Mouse (Mus musculus): Measurements from ENCODE around the gene Sptan1.
A peak's percentile ranks its signal among the peaks of the same experiment; 100 is the strongest.

The Sptan1 gene

DNA sequence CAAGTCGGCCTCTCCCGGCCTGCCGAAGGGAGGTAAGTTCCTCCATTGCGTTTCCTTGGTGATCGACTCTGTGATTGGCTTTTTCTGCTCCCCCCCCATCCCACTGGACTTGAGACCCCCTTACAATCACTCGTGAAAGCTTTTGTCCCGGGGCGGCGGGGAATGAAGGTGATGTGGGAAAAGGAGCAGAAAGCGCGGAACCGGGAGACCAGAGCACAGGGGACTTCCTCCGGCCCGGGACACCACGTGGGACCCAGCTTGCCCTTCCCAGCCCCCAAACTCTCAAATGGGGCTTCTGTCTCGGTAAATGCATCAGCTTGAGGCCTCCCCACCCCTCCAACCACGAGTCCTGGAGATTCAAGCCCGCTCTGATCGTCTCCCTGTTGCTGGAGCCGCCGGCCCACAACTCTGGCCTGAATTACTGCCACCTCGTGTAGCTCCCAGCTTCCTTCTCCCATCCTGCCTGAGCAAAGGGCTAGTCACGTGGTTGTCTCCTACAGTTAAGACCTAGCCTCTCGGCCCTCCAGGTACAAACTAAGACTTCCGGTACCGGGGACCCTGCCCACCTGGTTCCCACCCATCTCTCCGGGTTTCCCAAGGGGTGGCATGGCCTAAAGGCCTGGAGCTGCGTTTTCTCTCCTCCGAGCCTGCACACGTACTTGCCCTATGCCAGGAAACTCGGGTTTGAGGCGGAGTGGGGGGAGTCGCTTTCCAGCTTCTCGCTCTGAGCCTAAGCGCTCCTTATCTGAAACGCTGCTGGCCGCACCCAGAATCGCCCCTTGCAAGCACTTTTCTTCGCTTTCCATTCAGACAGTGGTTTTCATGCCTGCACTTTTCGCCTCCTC, 97.1 kb downstream of the Sptan1 start:
- peak; percentile 80 for DNase-seq

DNA sequence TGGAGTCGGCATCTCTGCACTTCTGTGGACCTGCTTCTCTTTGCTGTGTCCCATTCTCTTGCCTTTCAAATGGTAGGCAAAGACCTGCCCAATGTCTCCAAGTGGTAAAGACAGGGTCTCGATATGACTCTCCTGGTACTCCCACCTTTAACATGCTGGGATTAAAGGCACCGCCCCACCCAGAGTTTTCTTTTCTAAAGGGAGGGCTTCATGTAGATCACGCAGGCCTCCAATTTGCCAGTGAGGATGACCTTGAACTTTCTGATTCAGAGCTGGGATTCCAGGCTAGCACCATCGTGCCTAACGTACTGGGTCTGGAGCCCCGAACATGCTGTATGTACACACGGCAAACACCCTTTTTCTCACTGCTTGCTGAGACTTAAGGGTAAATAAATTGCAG, 97.9 kb downstream of the Sptan1 start:
- DNase-seq: no peak

GRCm38 (mm10) chr2:30063791-30064190, 98.4 kb downstream of the Sptan1 start:
- no peak for DNase-seq

DNA sequence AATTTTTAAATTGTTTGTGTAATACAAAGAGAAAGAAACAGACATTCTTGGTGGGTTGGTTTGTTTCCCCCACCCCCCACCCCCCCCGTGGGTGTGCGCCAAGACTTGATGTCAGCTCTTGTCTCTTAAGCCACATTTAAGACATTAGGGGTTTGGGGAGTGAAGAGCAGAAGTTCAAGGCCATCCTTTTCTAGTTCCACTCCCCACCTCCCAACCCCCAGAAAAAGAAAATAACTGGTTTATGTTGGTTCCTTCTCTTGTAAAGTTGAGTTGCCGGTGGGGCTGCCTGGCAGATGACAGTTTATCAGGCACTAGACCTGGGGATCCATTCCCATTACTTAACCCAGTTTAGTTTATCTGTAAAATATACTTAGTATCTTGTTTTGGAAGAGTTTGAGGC, 98.9 kb downstream of the Sptan1 start:
- no peak for DNase-seq

DNA sequence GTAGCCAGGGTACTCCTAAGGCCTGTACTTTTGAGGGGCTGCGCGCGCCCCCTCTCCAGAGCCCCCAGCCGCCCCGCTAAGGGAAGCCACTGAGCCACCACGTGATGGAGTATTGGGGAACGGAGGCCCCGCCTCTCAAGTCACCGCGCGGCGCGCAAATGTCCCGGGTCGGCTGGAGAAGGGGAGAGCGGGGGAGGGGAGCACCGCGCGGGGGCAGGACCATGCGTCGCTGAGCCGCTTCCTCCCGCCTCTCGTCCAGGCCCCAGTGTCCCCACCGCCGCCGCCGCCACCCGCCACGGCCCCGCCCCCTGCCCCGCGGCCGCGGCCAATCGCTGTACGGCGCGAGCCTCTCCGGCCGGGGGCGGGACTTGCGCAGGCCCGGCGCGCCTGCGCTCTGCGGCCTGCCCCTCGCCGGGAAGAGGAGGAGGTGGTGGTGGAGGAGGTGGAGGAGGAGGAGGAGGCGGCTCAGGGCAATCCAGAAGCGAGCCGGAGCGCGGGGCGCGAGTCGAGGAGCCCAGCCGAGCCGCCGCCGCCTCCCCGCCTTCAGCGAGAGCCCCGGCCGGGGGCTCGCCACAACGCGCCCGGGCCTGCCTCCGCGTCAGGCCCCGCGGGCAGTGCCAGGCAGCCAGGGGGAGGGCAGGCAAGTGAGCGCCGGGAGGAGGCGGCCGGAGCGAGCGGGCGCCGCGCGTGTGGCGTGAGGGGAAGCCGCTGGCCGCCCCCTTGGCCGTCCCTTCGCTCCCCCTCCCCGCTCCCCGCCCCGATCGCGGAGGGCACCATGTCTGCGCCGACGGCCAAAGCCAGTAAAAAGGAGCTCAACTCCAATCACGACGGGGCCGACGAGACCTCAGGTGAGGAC, 100.9 kb downstream of the Sptan1 start:
- DNase-seq: peak; percentile 97

GRCm38 (mm10) chr2:30067031-30067888, 101.9 kb downstream of the Sptan1 start:
- DNase-seq: peak; percentile 29

- no peak for DNase-seq
Observed at GRCm38 (mm10) chr2:30067962-30068361, 102.6 kb downstream of the Sptan1 start.

DNA sequence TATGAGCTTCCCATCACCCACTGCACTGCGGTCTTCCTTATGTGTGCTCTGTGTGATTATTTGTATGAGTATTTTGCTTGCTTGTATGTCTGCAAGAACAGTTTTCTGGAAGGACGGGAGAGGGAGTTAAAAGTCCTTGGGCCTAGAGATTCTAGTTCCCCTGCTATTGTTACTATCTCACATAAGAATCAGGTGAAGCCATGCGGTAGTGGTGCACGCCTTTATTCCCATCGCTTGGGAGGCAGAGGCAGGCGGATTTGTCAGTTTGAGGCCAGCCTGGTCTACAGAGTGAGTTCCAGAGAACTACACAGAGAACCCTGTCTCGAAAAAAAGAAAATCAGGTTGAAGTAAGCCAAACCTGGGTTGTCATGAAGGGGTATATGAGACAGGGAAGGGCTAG, 107.5 kb downstream of the Sptan1 start:
- no peak for DNase-seq

- DNase-seq: no peak
Observed at GRCm38 (mm10) chr2:30073285-30073684, 107.9 kb downstream of the Sptan1 start.

DNA sequence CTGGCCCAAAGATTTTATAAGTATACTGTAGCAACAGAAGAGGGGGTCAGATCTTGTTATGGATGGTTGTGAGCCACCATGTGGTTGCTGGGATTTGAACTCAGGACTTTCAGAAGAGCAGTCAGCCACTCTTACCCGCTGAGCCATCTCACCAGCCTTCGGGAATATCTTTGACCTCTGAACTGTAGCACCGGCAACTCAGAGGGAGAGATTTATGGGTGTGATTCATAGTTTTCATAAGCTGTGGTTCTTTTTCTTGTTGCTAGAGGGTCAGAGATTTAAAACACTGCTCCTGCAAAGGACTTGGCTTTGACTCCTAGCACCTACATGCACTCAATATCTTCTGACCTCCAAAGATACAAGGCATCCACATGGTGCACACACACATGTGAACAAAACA, 110.3 kb downstream of the Sptan1 start:
- DNase-seq: no peak

DNA sequence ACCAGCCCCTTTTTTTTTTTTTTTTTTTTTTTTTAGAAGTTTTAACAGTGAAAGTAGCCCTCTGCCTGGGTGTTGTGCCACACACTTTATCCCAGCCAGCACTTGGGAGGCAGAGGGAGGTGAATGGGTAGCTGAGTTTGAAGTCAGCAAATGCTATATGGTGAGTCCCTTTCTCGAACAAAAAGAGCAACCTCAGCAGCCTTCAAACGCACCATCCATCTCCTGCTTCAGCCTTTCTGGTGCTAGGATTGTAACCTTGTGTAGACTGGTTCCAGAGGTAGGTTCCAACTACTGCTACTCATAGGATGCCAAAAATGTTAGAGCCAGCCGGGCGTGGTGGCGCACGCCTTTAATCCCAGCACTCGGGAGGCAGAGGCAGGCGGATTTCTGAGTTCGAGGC, 111.1 kb downstream of the Sptan1 start:
- DNase-seq: no peak

GRCm38 (mm10) chr2:30076959-30077358, 111.6 kb downstream of the Sptan1 start:
- DNase-seq: no peak

DNA sequence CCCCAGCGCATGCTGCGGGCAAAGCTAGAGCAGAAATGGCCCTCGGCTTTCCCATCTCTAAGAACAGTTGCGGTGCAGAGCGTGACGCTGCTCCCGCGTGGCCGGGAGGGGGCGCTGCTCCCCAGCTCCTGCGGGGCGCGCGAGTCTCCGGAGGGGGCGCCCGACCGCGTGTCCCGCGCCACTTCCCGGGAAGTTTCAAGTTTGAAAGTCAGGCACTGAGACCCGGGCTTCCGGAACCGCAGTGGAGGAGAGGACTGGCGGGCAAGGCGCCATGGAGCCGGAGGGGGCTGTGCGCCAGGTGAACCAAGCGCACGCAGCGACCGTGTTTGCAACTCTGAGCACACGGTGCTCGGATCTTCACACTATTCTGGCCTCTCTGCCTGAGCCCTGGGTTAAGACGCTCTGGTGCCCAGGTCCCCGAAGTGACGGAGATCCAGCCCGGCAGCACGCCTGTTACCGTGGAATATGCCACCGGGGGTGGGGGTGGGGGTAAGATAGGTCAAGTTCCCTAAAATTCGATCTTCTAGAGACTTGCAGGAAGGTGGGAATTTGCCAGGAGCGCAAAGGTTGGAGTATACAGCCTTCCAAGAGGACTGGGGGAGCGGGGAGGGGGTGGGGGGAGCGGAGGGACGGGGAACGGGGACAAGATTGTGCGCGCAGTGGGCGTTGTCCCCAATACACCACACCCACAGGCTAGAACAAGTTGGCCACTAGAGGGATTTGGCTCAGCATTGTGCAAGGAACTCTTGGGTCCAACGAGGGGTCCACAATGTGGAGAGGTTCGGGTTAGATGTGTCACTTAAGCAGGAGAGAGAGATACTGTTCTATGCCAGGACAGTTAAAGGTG, 112.4 kb downstream of the Sptan1 start, which contains the start of gene Pkn3:
Gene Pkn3, plus strand, starts transcription at position 183 of the 847 bp plus-strand sequence.
- peak; percentile 74 for DNase-seq

- DNase-seq: peak; percentile 40
Observed at GRCm38 (mm10) chr2:30078349-30078712, 113.0 kb downstream of the Sptan1 start.

DNA sequence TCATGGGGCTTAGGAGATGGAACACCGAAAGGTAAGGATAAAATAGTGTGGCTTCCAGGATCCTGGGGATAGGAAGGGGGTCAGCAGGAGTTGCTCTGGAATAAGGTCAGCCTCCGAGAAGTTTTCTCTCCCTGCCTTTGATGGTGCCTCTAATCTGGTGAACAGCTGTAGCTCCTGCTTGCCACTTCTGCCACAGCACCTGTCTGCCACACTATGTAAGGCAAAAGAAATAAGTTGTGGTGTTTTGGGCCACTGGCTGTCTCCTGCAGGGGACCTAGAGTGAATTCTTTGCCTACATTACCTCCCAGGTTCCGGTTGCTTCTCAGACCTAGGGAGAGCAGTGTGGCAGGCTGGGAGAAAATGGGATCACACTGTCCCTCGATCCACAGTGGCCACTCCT, 113.4 kb downstream of the Sptan1 start:
- no peak for DNase-seq

DNA sequence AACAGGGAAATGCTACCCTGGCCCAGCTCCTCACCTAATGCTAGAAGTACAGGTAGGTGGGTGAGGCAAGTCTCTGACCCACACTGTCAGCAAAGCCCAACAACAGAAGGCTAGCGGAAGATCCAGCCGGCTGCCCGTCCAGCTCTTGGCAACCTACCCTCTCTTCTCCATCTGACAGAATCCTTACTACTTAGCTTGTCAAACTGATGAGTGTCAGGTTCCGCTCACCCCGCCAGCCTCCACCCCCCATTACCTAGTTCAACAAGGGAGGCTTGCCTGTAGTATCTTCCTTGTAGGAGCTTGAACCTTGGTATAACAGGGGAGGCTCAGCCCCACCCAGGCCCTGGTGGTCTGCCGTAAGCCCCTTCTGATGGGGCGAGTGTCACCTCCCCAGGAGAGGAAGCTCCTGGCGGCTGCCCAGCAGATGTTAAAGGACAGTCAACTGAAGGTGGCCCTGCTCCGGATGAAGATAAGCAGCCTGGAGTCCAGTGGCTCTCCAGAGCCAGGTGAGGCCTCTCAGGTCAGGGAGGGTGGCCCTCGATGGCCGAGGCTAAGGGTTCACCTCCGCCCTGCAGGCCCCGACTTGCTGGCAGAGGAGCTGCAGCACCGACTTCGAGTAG, 114.9 kb downstream of the Sptan1 start:
- no peak for DNase-seq
